Mouse (Mus musculus): ENCODE results near the gene Arf4. TPM values are rescaled to one million over a fixed set of nuclear protein-coding genes. Genes with fewer than 3 reads are reported as not detected.
"Not testable (repeated sequence)": the region's sequence is repeated elsewhere in the genome, so short reads cannot be mapped to it uniquely, and the experiment has no call there.

Gene Arf4
- polyA plus RNA-seq, 1 experiment from 2014 or later, result 586 TPM

GRCm38 (mm10) chr14:26670964-26671363 is 33.1 kb downstream of the Arf4 start:
- Histone ChIP-seq H3K4me1 (ENCODE audit: control insufficient read depth, insufficient read depth, low read length) (peaks cover 18% of the 10 kb centered on the region), H3K27ac (ENCODE audit: low read depth, low read length) (no peak overlapping the region), H3K27me3 (ENCODE audit: control insufficient read depth, insufficient read depth, low read length) (no peaks in the 10 kb centered on the region), H3K9ac (ENCODE audit: low read length) (no peak overlapping the region), H3K4me2 (no peak overlapping the region), H3K36me3 (ENCODE audit: control insufficient read depth, insufficient read depth, low read length) (no peaks in the 10 kb centered on the region), H3K4me3 (ENCODE audit: low read depth, low read length) (no peak overlapping the region), H3K9me3 (ENCODE audit: control insufficient read depth, low read length) (no peaks in the 10 kb centered on the region)
- ATAC-seq (ENCODE audit: low FRiP score), result no peak
- no peak for DNase-seq (ENCODE audit: low spot score, missing footprints)

GRCm38 (mm10) chr14:26671870-26672615 is 34.2 kb downstream of the Arf4 start:
- not testable (repeated sequence) for H3K27ac ChIP-seq (ENCODE audit: low read depth, low read length); H3K36me3 ChIP-seq (ENCODE audit: control insufficient read depth, insufficient read depth, low read length); H3K9ac ChIP-seq (ENCODE audit: low read length); H3K27me3 ChIP-seq (ENCODE audit: control insufficient read depth, insufficient read depth, low read length); ATAC-seq (ENCODE audit: low FRiP score); H3K4me3 ChIP-seq (ENCODE audit: low read depth, low read length); H3K9me3 ChIP-seq (ENCODE audit: control insufficient read depth, low read length); H3K4me2 ChIP-seq; DNase-seq (ENCODE audit: low spot score, missing footprints)
- WGBS, result 64% methylated on average over 17 of the region's 17 CpGs
- peaks cover 11% of the 10 kb centered on the region for H3K4me1 ChIP-seq (ENCODE audit: control insufficient read depth, insufficient read depth, low read length)

GRCm38 (mm10) chr14:26674476-26675169 is 36.7 kb downstream of the Arf4 start:
- not testable (repeated sequence) for H3K4me3 ChIP-seq (ENCODE audit: low read depth, low read length); ATAC-seq (ENCODE audit: low FRiP score); H3K9me3 ChIP-seq (ENCODE audit: control insufficient read depth, low read length); H3K4me1 ChIP-seq (ENCODE audit: control insufficient read depth, insufficient read depth, low read length); H3K27me3 ChIP-seq (ENCODE audit: control insufficient read depth, insufficient read depth, low read length); H3K4me2 ChIP-seq; DNase-seq (ENCODE audit: low spot score, missing footprints); H3K9ac ChIP-seq (ENCODE audit: low read length); H3K27ac ChIP-seq (ENCODE audit: low read depth, low read length); H3K36me3 ChIP-seq (ENCODE audit: control insufficient read depth, insufficient read depth, low read length)
- WGBS, result 91% methylated on average over 2 of the region's 2 CpGs

- Histone ChIP-seq H3K4me3 (ENCODE audit: low read depth, low read length) (no peak overlapping the region), H3K27me3 (ENCODE audit: control insufficient read depth, insufficient read depth, low read length) (no peaks in the 10 kb centered on the region), H3K9ac (ENCODE audit: low read length) (no peak overlapping the region), H3K4me1 (ENCODE audit: control insufficient read depth, insufficient read depth, low read length) (peaks cover 3% of the 10 kb centered on the region; the same call in 1 of the 2 replicates), H3K9me3 (ENCODE audit: control insufficient read depth, low read length) (no peaks in the 10 kb centered on the region), H3K27ac (ENCODE audit: low read depth, low read length) (no peak overlapping the region), H3K36me3 (ENCODE audit: control insufficient read depth, insufficient read depth, low read length) (no peaks in the 10 kb centered on the region), H3K4me2 (no peak overlapping the region)
- DNase-seq (ENCODE audit: low spot score, missing footprints) (no peak), ATAC-seq (ENCODE audit: low FRiP score) (no peak)
- 23% methylated on average over 12 of the region's 12 CpGs for WGBS
Observed at GRCm38 (mm10) chr14:26675371-26675770, 37.5 kb downstream of the Arf4 start.

- H3K4me1 ChIP-seq (ENCODE audit: control insufficient read depth, insufficient read depth, low read length), result no peaks in the 10 kb centered on the region
- H3K4me3 ChIP-seq (ENCODE audit: low read depth, low read length), result no peak overlapping the region
- no peak overlapping the region for H3K9ac ChIP-seq (ENCODE audit: low read length)
- H3K4me2 ChIP-seq, result no peak overlapping the region
- WGBS, result 76% methylated on average over 5 of the region's 5 CpGs
- H3K36me3 ChIP-seq (ENCODE audit: control insufficient read depth, insufficient read depth, low read length), result no peaks in the 10 kb centered on the region
- H3K27ac ChIP-seq (ENCODE audit: low read depth, low read length), result no peak overlapping the region
- no peak for DNase-seq (ENCODE audit: low spot score, missing footprints)
- no peaks in the 10 kb centered on the region for H3K9me3 ChIP-seq (ENCODE audit: control insufficient read depth, low read length)
- H3K27me3 ChIP-seq (ENCODE audit: control insufficient read depth, insufficient read depth, low read length), result no peaks in the 10 kb centered on the region
- no peak for ATAC-seq (ENCODE audit: low FRiP score)
Observed at GRCm38 (mm10) chr14:26675791-26676190, 37.9 kb downstream of the Arf4 start.

- H3K4me2 ChIP-seq, result no peak overlapping the region
- H3K36me3 ChIP-seq (ENCODE audit: control insufficient read depth, insufficient read depth, low read length), result no peaks in the 10 kb centered on the region
Observed at GRCm38 (mm10) chr14:26690727-26691126, 52.9 kb downstream of the Arf4 start.

GRCm38 (mm10) chr14:26691363-26691762 is 53.5 kb downstream of the Arf4 start:
- Histone ChIP-seq H3K4me3 (ENCODE audit: low read depth, low read length) (no peak overlapping the region), H3K4me2 (no peak overlapping the region), H3K9me3 (ENCODE audit: control insufficient read depth, low read length) (no peaks in the 10 kb centered on the region), H3K27me3 (ENCODE audit: control insufficient read depth, insufficient read depth, low read length) (no peaks in the 10 kb centered on the region), H3K4me1 (ENCODE audit: control insufficient read depth, insufficient read depth, low read length) (no peaks in the 10 kb centered on the region), H3K9ac (ENCODE audit: low read length) (no peak overlapping the region), H3K36me3 (ENCODE audit: control insufficient read depth, insufficient read depth, low read length) (no peaks in the 10 kb centered on the region), H3K27ac (ENCODE audit: low read depth, low read length) (no peak overlapping the region)
- DNase-seq (ENCODE audit: low spot score, missing footprints) (no peak), ATAC-seq (ENCODE audit: low FRiP score) (no peak)
- 55% methylated on average over 2 of the region's 2 CpGs for WGBS

More at GRCm38 (mm10) chr14:26690727-26691126, 52.9 kb downstream of the Arf4 start:
- Histone ChIP-seq H3K4me1 (ENCODE audit: control insufficient read depth, insufficient read depth, low read length) (no peaks in the 10 kb centered on the region), H3K4me3 (ENCODE audit: low read depth, low read length) (no peak overlapping the region), H3K27ac (ENCODE audit: low read depth, low read length) (no peak overlapping the region), H3K9ac (ENCODE audit: low read length) (no peak overlapping the region), H3K9me3 (ENCODE audit: control insufficient read depth, low read length) (no peaks in the 10 kb centered on the region), H3K27me3 (ENCODE audit: control insufficient read depth, insufficient read depth, low read length) (no peaks in the 10 kb centered on the region)
- DNase-seq (ENCODE audit: low spot score, missing footprints) (no peak), ATAC-seq (ENCODE audit: low FRiP score) (no peak)
- 63% methylated on average over 2 of the region's 2 CpGs for WGBS

GRCm38 (mm10) chr14:26692974-26693373 is 55.1 kb downstream of the Arf4 start, which contains the start of gene Dnah12:
TSS of gene Dnah12 (plus strand) at chr14:26693274.
- Histone ChIP-seq H3K9me3 (ENCODE audit: control insufficient read depth, low read length) (no peaks in the 10 kb centered on the region), H3K27me3 (ENCODE audit: control insufficient read depth, insufficient read depth, low read length) (no peaks in the 10 kb centered on the region), H3K4me1 (ENCODE audit: control insufficient read depth, insufficient read depth, low read length) (no peaks in the 10 kb centered on the region), H3K4me3 (ENCODE audit: low read depth, low read length) (no peak within 1 kb of the TSS), H3K9ac (ENCODE audit: low read length) (no peak within 1 kb of the TSS), H3K4me2 (no peak within 1 kb of the TSS), H3K36me3 (ENCODE audit: control insufficient read depth, insufficient read depth, low read length) (no peaks in the 10 kb centered on the region), H3K27ac (ENCODE audit: low read depth, low read length) (no peak within 1 kb of the TSS)
- WGBS, result 90% methylated on average over 3 of the region's 3 CpGs
- ATAC-seq (ENCODE audit: low FRiP score), result no peak
- DNase-seq (ENCODE audit: low spot score, missing footprints), result no peak

- ATAC-seq (ENCODE audit: low FRiP score), result no peak
- H3K9ac ChIP-seq (ENCODE audit: low read length), result no peak overlapping the region
- DNase-seq (ENCODE audit: low spot score, missing footprints), result no peak
Observed at GRCm38 (mm10) chr14:26697912-26698311, 60.0 kb downstream of the Arf4 start.

More at GRCm38 (mm10) chr14:26697912-26698311, 60.0 kb downstream of the Arf4 start:
- no peaks in the 10 kb centered on the region for H3K27me3 ChIP-seq (ENCODE audit: control insufficient read depth, insufficient read depth, low read length)
- no peaks in the 10 kb centered on the region for H3K9me3 ChIP-seq (ENCODE audit: control insufficient read depth, low read length)
- no peaks in the 10 kb centered on the region for H3K36me3 ChIP-seq (ENCODE audit: control insufficient read depth, insufficient read depth, low read length)
- H3K27ac ChIP-seq (ENCODE audit: low read depth, low read length), result no peak overlapping the region
- H3K4me3 ChIP-seq (ENCODE audit: low read depth, low read length), result no peak overlapping the region
- H3K4me1 ChIP-seq (ENCODE audit: control insufficient read depth, insufficient read depth, low read length), result no peaks in the 10 kb centered on the region
- H3K4me2 ChIP-seq, result no peak overlapping the region
